Mouse (Mus musculus) testis, adult 2 months (tissue): ENCODE data around the gene Nr6a1. TPM values are rescaled to one million over a fixed set of nuclear protein-coding genes. Genes with fewer than 3 reads are reported as not detected.

ENCODE experiments used
- H3K27ac ChIP-seq: fragments of 200-500 bp; 2 replicates; pipeline ENCODE4 v1.5.1; 2012; ENCODE audit warnings: low read depth, low read length; ENCODE audit not compliant: control insufficient read depth, insufficient read depth
- H3K27me3 ChIP-seq: fragments of 200-500 bp; 2 replicates; pipeline ENCODE4 v1.6.1; 2012; ENCODE audit warnings: mild to moderate bottlenecking, low read length, moderate library complexity; ENCODE audit not compliant: control insufficient read depth, insufficient read depth
- H3K36me3 ChIP-seq: fragments of 200-500 bp; 2 replicates; pipeline ENCODE4 v1.6.1; 2012; ENCODE audit warnings: mild to moderate bottlenecking, low read length; ENCODE audit not compliant: control insufficient read depth, insufficient read depth
- H3K4me1 ChIP-seq: fragments of 200-500 bp; 2 replicates; pipeline ENCODE4 v1.6.1; 2012; ENCODE audit warnings: low read length; ENCODE audit not compliant: control insufficient read depth, insufficient read depth
- H3K4me3 ChIP-seq: fragments of 200-500 bp; 2 replicates; pipeline ENCODE4 v1.5.1; 2012; ENCODE audit warnings: low read depth, mild to moderate bottlenecking, low read length, moderate library complexity, mixed read lengths; ENCODE audit not compliant: control insufficient read depth
- CTCF ChIP-seq: fragments of 200-500 bp; IDR thresholded peaks from 2 replicates; pipeline ENCODE4 v1.5.1; 2012; ENCODE audit warnings: low read depth, mild to moderate bottlenecking, inconsistent platforms, low read length, moderate library complexity; ENCODE audit not compliant: control insufficient read depth, insufficient read depth, insufficient replicate concordance
- POLR2A ChIP-seq: fragments of 200-500 bp; IDR thresholded peaks from 2 replicates; pipeline ENCODE4 v1.6.1; 2012; ENCODE audit warnings: low read depth, mild to moderate bottlenecking, inconsistent platforms, low read length, moderate library complexity; ENCODE audit not compliant: control insufficient read depth
- polyA plus RNA-seq: library from polyadenylated mRNA; depleted of rRNA; stranded (reverse); fragments of >200 nt; gene quantifications from 2 replicates; pipeline ENCODE4 v1.2.3, GENCODE M21; 2012

The Nr6a1 gene
- polyA plus RNA-seq, 1 experiment, result 204 TPM

DNA sequence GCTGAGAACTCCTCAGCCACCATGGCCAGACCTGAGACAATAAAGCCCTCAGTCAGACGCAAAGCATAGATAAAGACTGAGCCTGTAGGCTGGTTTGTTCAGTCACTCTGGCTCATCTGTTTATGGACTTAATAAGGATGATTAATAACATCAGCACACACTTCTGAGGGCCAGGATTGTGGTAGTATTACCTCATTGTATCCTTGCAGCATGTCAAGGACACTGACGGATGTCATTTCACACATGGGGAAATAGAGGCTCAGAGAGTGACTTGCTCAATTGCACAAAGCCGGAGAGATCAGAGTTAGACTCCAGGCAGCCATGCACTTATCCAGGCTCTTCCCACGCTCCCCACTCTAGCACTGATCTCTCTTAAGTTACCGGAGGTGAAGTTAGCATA lies 228.9 kb downstream of the Nr6a1 start:
- H3K27ac ChIP-seq, result no peak overlapping the region
- no peak overlapping the region for H3K4me3 ChIP-seq
- no peaks in the 10 kb centered on the region for H3K4me1 ChIP-seq
- no peaks in the 10 kb centered on the region for H3K27me3 ChIP-seq
- no peaks in the 10 kb centered on the region for H3K36me3 ChIP-seq
- TF ChIP-seq POLR2A (no peak), CTCF (no peak)

DNA sequence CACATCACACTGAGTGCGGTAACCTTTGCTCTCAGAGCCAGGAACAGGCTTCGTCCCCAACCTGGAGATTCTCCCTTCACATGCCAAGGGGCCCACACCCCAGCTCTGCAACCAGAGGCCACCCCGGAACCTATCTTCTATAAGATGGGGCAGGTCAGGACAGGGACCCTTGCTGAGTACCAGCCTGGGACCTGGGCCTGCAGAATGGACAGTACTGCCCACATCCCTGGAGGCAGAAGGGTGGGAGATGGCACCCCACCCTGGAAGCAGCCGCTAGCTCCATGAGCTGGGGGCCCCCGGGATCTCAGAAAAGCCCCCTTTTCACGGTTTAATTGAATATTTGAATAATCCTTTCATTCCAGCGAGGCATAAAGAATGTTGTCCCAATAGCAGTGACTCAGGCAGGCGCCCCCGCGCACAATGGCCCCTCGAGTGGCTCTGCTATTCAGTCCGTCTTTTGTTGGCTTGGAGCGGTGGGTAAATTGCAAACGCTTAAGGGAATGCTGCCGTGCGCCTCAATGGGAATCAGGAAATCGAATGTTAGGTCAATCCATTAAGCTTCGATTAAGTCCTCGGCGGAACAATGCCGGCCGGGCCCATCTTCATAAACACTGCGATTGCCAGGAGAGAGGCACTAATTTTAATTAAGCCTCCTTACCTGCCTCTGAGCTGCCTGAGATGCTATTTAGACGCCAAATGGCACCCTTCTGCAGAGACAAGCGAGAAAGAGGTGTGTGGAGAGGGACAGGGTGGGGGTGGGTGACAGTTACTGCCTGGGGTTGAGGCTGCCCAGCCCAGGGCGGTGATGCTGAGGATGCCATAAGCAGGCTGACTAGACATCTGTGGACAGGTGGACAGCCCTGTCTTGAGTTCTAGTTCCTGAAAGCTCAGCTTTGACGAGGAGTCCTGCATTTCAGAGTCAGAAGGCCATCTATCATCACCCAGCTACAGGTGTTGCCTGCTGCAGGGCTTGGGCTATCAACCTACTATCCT lies 230.1 kb downstream of the Nr6a1 start:
- Histone ChIP-seq H3K27me3 (no peaks in the 10 kb centered on the region), H3K36me3 (no peaks in the 10 kb centered on the region), H3K4me3 (no peak overlapping the region), H3K4me1 (no peaks in the 10 kb centered on the region), H3K27ac (no peak overlapping the region)
- TF ChIP-seq POLR2A (no peak), CTCF (no peak)

DNA sequence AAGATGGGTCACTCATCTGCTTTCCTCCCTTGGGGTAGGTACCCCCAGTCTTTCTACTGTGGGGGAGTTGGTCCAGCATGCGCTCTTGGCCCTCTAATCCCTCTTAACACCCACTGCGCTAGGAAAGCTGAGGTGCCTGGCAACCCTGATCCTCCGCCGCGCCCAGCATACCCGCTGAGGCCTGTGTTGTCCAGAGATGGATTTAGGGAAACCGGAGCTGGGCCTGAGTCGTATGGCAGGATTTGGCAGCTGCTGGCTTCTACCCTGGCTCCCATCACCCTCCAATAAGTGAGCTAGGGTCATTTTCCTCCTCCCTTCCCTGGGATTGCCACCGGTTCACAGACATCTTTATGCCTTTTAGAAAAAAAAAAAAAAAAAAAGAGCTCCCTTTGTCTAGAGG lies 231.7 kb downstream of the Nr6a1 start:
- H3K4me1 ChIP-seq, result no peaks in the 10 kb centered on the region; the same call in 1 of the 2 replicates
- H3K27me3 ChIP-seq, result no peaks in the 10 kb centered on the region
- H3K27ac ChIP-seq, result no peak overlapping the region

DNA sequence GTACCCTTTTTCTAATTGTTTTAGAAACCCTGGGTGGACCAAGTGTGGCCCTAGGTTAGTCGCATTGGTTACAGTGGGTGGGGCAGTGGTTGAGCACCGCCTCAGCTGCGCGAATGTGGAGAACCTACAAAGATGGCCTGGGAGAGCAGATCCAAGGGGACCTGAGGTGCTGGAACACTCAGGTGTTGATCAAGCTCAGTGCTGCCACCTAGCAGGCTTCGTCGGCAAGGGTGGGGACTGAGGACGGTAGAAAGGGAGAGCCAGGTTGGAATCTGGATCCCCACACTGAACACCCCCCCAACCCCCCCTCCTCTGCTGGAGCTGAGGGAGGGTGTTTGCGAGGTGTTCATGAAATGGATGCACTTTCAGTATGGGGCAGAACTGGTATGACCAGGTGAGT lies 235.9 kb downstream of the Nr6a1 start:
- Histone ChIP-seq H3K4me1 (peaks cover 20% of the 10 kb centered on the region), H3K27ac (no peak overlapping the region), H3K27me3 (no peaks in the 10 kb centered on the region), H3K4me3 (no peak overlapping the region), H3K36me3 (no peaks in the 10 kb centered on the region)
- TF ChIP-seq CTCF (peak; percentile 60; the same call in 1 of the 2 replicates), POLR2A (no peak)

More for the DNA sequence above, 231.7 kb downstream of the Nr6a1 start:
- no peak overlapping the region for H3K4me3 ChIP-seq
- no peaks in the 10 kb centered on the region for H3K36me3 ChIP-seq
- TF ChIP-seq CTCF (no peak), POLR2A (no peak)

DNA sequence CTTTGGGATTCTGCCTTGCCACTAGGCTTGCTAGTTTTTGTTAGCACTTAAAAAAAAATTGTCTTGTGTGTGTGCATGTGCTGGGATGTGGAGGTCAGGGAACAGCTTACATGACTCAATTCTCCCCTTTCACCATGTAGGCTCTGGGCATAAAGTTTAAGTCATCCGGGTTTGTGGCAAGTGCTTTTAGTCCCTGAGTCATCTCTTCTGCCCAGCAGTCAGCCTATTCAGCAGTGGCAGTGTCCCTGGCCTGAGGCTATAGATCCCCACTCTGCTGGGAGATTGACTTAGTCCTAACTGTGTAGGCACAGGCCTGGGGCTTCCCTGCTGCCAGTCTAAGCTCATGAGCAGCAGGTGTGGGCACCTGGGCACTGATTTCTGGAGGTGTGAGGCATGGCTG lies 237.6 kb downstream of the Nr6a1 start:
- Histone ChIP-seq H3K36me3 (no peaks in the 10 kb centered on the region), H3K4me1 (peaks cover 20% of the 10 kb centered on the region), H3K27me3 (no peaks in the 10 kb centered on the region), H3K4me3 (no peak overlapping the region), H3K27ac (no peak overlapping the region)
- TF ChIP-seq POLR2A, result no peak
- no peak for TF ChIP-seq CTCF

DNA sequence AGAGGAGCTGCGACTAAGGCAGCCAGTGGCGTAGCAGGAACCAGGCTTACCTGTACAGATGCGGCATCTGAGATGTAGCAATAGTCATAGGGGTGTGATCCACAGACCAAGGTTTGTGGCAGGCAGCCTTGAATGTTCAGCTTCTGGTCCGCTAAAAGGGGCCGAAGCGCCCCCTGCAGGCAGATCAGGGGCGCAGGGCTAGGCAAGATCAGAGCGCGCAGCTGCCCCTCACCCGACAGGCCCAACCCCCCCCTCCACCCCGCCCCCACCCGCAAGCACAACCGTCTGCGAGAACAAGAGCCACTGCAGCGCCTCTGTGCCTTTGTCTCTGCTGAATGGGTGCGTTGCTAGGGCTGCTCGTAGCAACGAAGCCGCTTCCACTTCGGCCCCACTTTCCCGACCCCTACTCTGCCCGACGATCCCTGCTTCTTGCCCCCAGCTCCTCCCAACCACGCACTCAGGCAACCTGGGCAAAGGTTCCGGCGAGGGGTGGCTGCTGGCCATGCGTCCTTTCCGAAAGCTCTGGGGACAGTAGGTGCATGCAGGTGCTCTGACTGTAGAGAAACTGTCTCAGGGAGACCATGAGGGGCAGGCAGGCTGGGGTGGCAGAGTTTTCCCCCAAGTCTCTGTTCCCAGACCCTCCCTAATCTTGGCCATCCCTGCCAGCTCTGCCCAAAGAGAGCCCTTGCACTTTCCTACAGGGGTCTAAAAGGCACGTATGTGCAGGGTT lies 238.5 kb downstream of the Nr6a1 start:
- peak overlapping the region; percentile 71 for H3K4me3 ChIP-seq
- H3K36me3 ChIP-seq, result no peaks in the 10 kb centered on the region
- H3K4me1 ChIP-seq, result peaks cover 20% of the 10 kb centered on the region
- TF ChIP-seq POLR2A, result no peak
- peak; percentile 54; the same call in 1 of the 2 replicates for TF ChIP-seq CTCF
- H3K27me3 ChIP-seq, result no peaks in the 10 kb centered on the region
- H3K27ac ChIP-seq, result peak overlapping the region; percentile 1; the same call in 1 of the 2 replicates

DNA sequence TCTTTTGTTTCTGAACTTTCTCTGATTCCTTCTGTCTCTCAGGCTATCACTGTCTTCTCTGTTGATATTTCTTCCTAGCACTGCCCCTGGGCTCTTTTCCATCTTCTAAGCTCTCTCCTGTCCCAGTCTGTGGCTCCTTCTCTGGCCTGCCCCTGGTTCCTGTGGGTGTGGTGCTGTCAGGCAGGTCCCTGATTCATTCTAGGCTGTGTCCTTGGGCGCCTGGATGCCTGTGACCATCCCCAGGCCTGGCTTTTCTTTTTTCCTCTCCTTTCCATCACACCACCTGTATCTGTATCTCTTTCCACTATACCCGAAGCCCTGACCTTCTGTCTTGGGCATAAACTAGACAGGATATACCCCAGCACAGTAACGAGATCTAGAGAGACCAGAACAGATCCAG lies 241.7 kb downstream of the Nr6a1 start:
- peaks cover 20% of the 10 kb centered on the region for H3K4me1 ChIP-seq
- no peak overlapping the region for H3K4me3 ChIP-seq
- no peaks in the 10 kb centered on the region for H3K27me3 ChIP-seq
- H3K36me3 ChIP-seq, result no peaks in the 10 kb centered on the region
- no peak overlapping the region for H3K27ac ChIP-seq
- TF ChIP-seq CTCF (no peak), POLR2A (no peak)
